Mouse (Mus musculus) heart, embryonic 14.5 days (tissue): ENCODE results near the gene Gse1. TPM values are rescaled to one million over a fixed set of nuclear protein-coding genes. Genes with fewer than 3 reads are reported as not detected.
A peak's percentile ranks its signal among the peaks of the same experiment; 100 is the strongest.

Experiments
- ATAC-seq: fragments of 200-750 bp; cut with Nextera tagmentation; 2 replicates; pipeline ENCODE4 v1.8.0; 2017; ENCODE audit warnings: low read depth, moderate TSS enrichment; ENCODE audit not compliant: insufficient number of reproducible peaks, insufficient read depth, low FRiP score
- H3K27ac ChIP-seq, 2 experiments: fragments of 200-500 bp in 1 of 2; fragments of 300-500 bp in 1 of 2; sonication (generic) in 1 of 2; replicated peaks in 1 of 2; 2 replicates each; pipeline ENCODE4 v1.5.1; 2012 to 2014; ENCODE audit warnings: low read depth in 2 of 2, low read length in 2 of 2, control low read depth in 1 of 2, mild to moderate bottlenecking in 1 of 2, mixed read lengths in 1 of 2; ENCODE audit not compliant: control insufficient read depth in 1 of 2, insufficient read depth in 1 of 2
- H3K27me3 ChIP-seq: fragments of 300-500 bp; sonication (generic); 2 replicates; pipeline ENCODE4 v1.6.1; 2014; ENCODE audit warnings: mild to moderate bottlenecking, low read length, control low read depth; ENCODE audit not compliant: control insufficient read depth, insufficient read depth
- H3K36me3 ChIP-seq: fragments of 300-500 bp; sonication (generic); 2 replicates; pipeline ENCODE4 v1.6.1; 2014; ENCODE audit warnings: mild to moderate bottlenecking, control low read depth, low read length, mixed read lengths; ENCODE audit not compliant: control insufficient read depth, insufficient read depth
- H3K4me1 ChIP-seq, 2 experiments: fragments of 200-500 bp in 1 of 2; fragments of 300-500 bp in 1 of 2; sonication (generic) in 1 of 2; 2 replicates each; pipeline ENCODE4 v1.6.1; 2012 to 2014; ENCODE audit warnings: low read length in 2 of 2, control low read depth in 1 of 2, mixed read lengths in 1 of 2; ENCODE audit not compliant: control insufficient read depth in 2 of 2, insufficient read depth in 2 of 2
- H3K4me2 ChIP-seq: fragments of 300-500 bp; sonication (generic); 2 replicates; pipeline ENCODE4 v1.6.1; 2014; ENCODE audit warnings: mild to moderate bottlenecking, low read length
- H3K4me3 ChIP-seq, 2 experiments: fragments of 200-500 bp in 1 of 2; fragments of 300-500 bp in 1 of 2; sonication (generic) in 1 of 2; 2 replicates each; pipeline ENCODE4 v1.5.1; 2012 to 2014; ENCODE audit warnings: low read length in 2 of 2, mild to moderate bottlenecking in 2 of 2, control low read depth in 1 of 2, low read depth in 1 of 2, moderate library complexity in 1 of 2; ENCODE audit not compliant: control insufficient read depth in 1 of 2, insufficient read depth in 1 of 2
- H3K9ac ChIP-seq: fragments of 300-500 bp; sonication (generic); 2 replicates; pipeline ENCODE4 v1.6.1; 2014; ENCODE audit warnings: mild to moderate bottlenecking, low read length
- H3K9me3 ChIP-seq: fragments of 300-500 bp; sonication (generic); 2 replicates; pipeline ENCODE4 v1.6.1; 2016; ENCODE audit warnings: low read length, control low read depth; ENCODE audit not compliant: control insufficient read depth
- WGBS: fragments of 180-500 bp; shearing (Covaris S2); extraction: QIAGEN DNeasy Blood & Tissue Kit; methylation state at CpG from one replicate; pipeline ENCODE4 v1.1.7; 2014; 5-methylcytosine and 5-hydroxymethylcytosine counted together
- polyA plus RNA-seq: library from polyadenylated mRNA; unstranded; fragments of >200 nt; fragmentation: Nextera tagmentation; extraction: Ambion mirVana; gene quantifications from 2 replicates; pipeline ENCODE4 v1.2.1, GENCODE M21; 2014

Gse1 gene
- polyA plus RNA-seq, 1 experiment from 2014 or later = 12.2 TPM

GRCm38 (mm10) chr8:120500701-120501261 lies 272.5 kb downstream of the Gse1 start:
- H3K4me3 ChIP-seq = no peak overlapping the region
- no peak overlapping the region; the same call in 1 of the 2 replicates for H3K9ac ChIP-seq
- no peaks in the 10 kb centered on the region for H3K27me3 ChIP-seq
- ATAC-seq = no peak
- WGBS = 78% methylated on average over 8 of the region's 8 CpGs
- H3K9me3 ChIP-seq = no peaks in the 10 kb centered on the region
- H3K27ac ChIP-seq = no peak overlapping the region
- no peaks in the 10 kb centered on the region for H3K36me3 ChIP-seq
- H3K4me2 ChIP-seq = no peak overlapping the region
- H3K4me1 ChIP-seq = peaks cover 51 to 80% of the 10 kb centered on the region in 2 experiments

GRCm38 (mm10) chr8:120501426-120501825 lies 273.2 kb downstream of the Gse1 start:
- H3K9me3 ChIP-seq = no peaks in the 10 kb centered on the region
- no peak overlapping the region for H3K27ac ChIP-seq
- H3K9ac ChIP-seq = no peak overlapping the region

GRCm38 (mm10) chr8:120502428-120502827 lies 274.2 kb downstream of the Gse1 start:
- Histone ChIP-seq H3K27ac (no peak overlapping the region), H3K27me3 (no peaks in the 10 kb centered on the region), H3K4me2 (no peak overlapping the region), H3K9ac (no peak overlapping the region), H3K9me3 (no peaks in the 10 kb centered on the region), H3K4me1 (peaks cover 49 to 84% of the 10 kb centered on the region in 2 experiments), H3K4me3 (no peak overlapping the region), H3K36me3 (no peaks in the 10 kb centered on the region; the same call in 1 of the 2 replicates)
- ATAC-seq = no peak
- WGBS = 56% methylated on average over 5 of the region's 5 CpGs

More at GRCm38 (mm10) chr8:120501426-120501825, 273.2 kb downstream of the Gse1 start:
- H3K27me3 ChIP-seq = no peaks in the 10 kb centered on the region
- WGBS = 82% methylated on average over 5 of the region's 5 CpGs
- peaks cover 56 to 86% of the 10 kb centered on the region in 2 experiments for H3K4me1 ChIP-seq
- no peaks in the 10 kb centered on the region; the same call in 1 of the 2 replicates for H3K36me3 ChIP-seq
- H3K4me3 ChIP-seq = no peak overlapping the region
- no peak overlapping the region for H3K4me2 ChIP-seq
- no peak for ATAC-seq

- no peaks in the 10 kb centered on the region; the same call in 1 of the 2 replicates for H3K36me3 ChIP-seq
- H3K4me1 ChIP-seq = peaks cover 42 to 83% of the 10 kb centered on the region in 2 experiments
- H3K27me3 ChIP-seq = no peaks in the 10 kb centered on the region
- 7% methylated on average over 20 of the region's 20 CpGs for WGBS
- peak overlapping the region in 1 of 2 experiments; percentile 4; a peak in 1 of 4 replicates for H3K4me3 ChIP-seq
- no peaks in the 10 kb centered on the region for H3K9me3 ChIP-seq
- H3K9ac ChIP-seq = peak overlapping the region; percentile 60
- H3K4me2 ChIP-seq = peak overlapping the region; percentile 58
- peak overlapping the region; percentile 78 to 82 for H3K27ac ChIP-seq
- peak; percentile 36; the same call in 1 of the 2 replicates for ATAC-seq
Measured at GRCm38 (mm10) chr8:120504251-120505081, 276.2 kb downstream of the Gse1 start.

GRCm38 (mm10) chr8:120505082-120505511 lies 276.8 kb downstream of the Gse1 start:
- Histone ChIP-seq H3K9ac (peak overlapping the region; percentile 60), H3K9me3 (no peaks in the 10 kb centered on the region), H3K4me1 (peaks cover 48 to 84% of the 10 kb centered on the region in 2 experiments), H3K27me3 (no peaks in the 10 kb centered on the region), H3K4me2 (peak overlapping the region; percentile 58), H3K4me3 (peak overlapping the region in 1 of 2 experiments; percentile 4; a peak in 1 of 4 replicates), H3K36me3 (no peaks in the 10 kb centered on the region; the same call in 1 of the 2 replicates), H3K27ac (peak overlapping the region; percentile 78 to 82)
- no peak for ATAC-seq
- 5% methylated on average over 19 of the region's 19 CpGs for WGBS

- Histone ChIP-seq H3K4me1 (peaks cover 47 to 84% of the 10 kb centered on the region in 2 experiments), H3K9me3 (no peaks in the 10 kb centered on the region), H3K27me3 (no peaks in the 10 kb centered on the region), H3K27ac (peak overlapping the region; percentile 78 to 82; a peak in 3 of 4 replicates), H3K36me3 (no peaks in the 10 kb centered on the region; the same call in 1 of the 2 replicates), H3K9ac (peak overlapping the region; percentile 60), H3K4me2 (peak overlapping the region; percentile 58), H3K4me3 (peak overlapping the region in 1 of 2 experiments; percentile 4; a peak in 1 of 4 replicates)
- no peak for ATAC-seq
- 45% methylated on average over 23 of the region's 23 CpGs for WGBS
Measured at GRCm38 (mm10) chr8:120505619-120506310, 277.5 kb downstream of the Gse1 start.

GRCm38 (mm10) chr8:120506562-120506961 lies 278.3 kb downstream of the Gse1 start:
- ATAC-seq = no peak
- Histone ChIP-seq H3K4me2 (no peak overlapping the region), H3K36me3 (no peaks in the 10 kb centered on the region; the same call in 1 of the 2 replicates), H3K9ac (no peak overlapping the region; the same call in 1 of the 2 replicates), H3K4me3 (no peak overlapping the region), H3K9me3 (no peaks in the 10 kb centered on the region), H3K27me3 (no peaks in the 10 kb centered on the region), H3K4me1 (peaks cover 53 to 84% of the 10 kb centered on the region in 2 experiments), H3K27ac (no peak overlapping the region)
- whole genome bisulfite sequencing = 54% methylated on average over 2 of the region's 2 CpGs
